Mouse (Mus musculus): Measurements from ENCODE around the gene Arhgef17. TPM values are rescaled to one million over a fixed set of nuclear protein-coding genes. Genes with fewer than 3 reads are reported as not detected.

Arhgef17 gene
- total RNA-seq, 2 experiments from 2014 or later: 128 to 134 TPM

GRCm38 (mm10) chr7:100836657-100837056 lies 95.2 kb downstream of the Arhgef17 start:
- intact Hi-C loops (cut with DNase I): no loop called here

GRCm38 (mm10) chr7:100835711-100836110 lies 96.2 kb downstream of the Arhgef17 start:
- DNase-seq (ENCODE audit: low spot score in 2 of 2): no peak
- intact Hi-C loops (cut with DNase I): no loop called here

More at GRCm38 (mm10) chr7:100836657-100837056, 95.2 kb downstream of the Arhgef17 start:
- no peak for DNase-seq (ENCODE audit: low spot score in 2 of 2)

GRCm38 (mm10) chr7:100835168-100835567 lies 96.7 kb downstream of the Arhgef17 start:
- DNase-seq (ENCODE audit: low spot score in 2 of 2): no peak
- intact Hi-C loops (cut with DNase I): no loop called here

- no peak for DNase-seq (ENCODE audit: low spot score in 2 of 2)
- intact Hi-C loops (cut with DNase I): no loop called here
These were observed 98.0 kb downstream of the Arhgef17 start for GRCm38 (mm10) chr7:100833859-100834258.

- DNase-seq (ENCODE audit: low spot score in 2 of 2): no peak
These were observed 103.4 kb downstream of the Arhgef17 start for GRCm38 (mm10) chr7:100828549-100828948.

GRCm38 (mm10) chr7:100824661-100825060 lies 107.2 kb downstream of the Arhgef17 start:
- no peak for DNase-seq (ENCODE audit: low spot score in 2 of 2)
- intact Hi-C loops (cut with DNase I): no loop called here

More at GRCm38 (mm10) chr7:100828549-100828948, 103.4 kb downstream of the Arhgef17 start:
- intact Hi-C loops (cut with DNase I): no loop called here

Small RNA genes lying within 50 kb of the gene (microRNA-seq; reads per million reads assigned to microRNA genes)
- 694 reads per million, percentile 75 among the genes with 10 or more reads in this experiment for gene Mir3102

Other genes with a start within 250 kb of the Arhgef17 start
- 100 to 1,000 TPM; 240 to 242 TPM for gene Fam168a, start 225.5 kb downstream of the Arhgef17 start, total RNA-seq (2021)
- gene Relt, start 68.7 kb downstream of the Arhgef17 start, total RNA-seq (2021): 10 to 100 TPM; 15.1 to 17.0 TPM
- gene P2ry6, start 42.5 kb upstream of the Arhgef17 start, total RNA-seq (2021): 1 to 10 TPM; 3.3 to 3.8 TPM
- gene P2ry2, start 80.8 kb upstream of the Arhgef17 start, total RNA-seq (2021): under 1 TPM; 0.57 to 0.91 TPM
- 10 to 100 TPM; 31.3 to 41.8 TPM for gene Fchsd2, start 160.8 kb upstream of the Arhgef17 start, total RNA-seq (2021)

Data from left cerebral cortex, postnatal 36 days (tissue).